Mouse (Mus musculus) ES-E14 (cell line): ENCODE results near the gene Gm9508.

ENCODE experiments used
- MAFK ChIP-seq: IDR thresholded peaks from 2 replicates; pipeline ENCODE4 v1.6.1; 2014; ENCODE audit warnings: mild to moderate bottlenecking, low read depth, low read length, inconsistent platforms; ENCODE audit not compliant: insufficient read depth
- ZC3H11A ChIP-seq: IDR thresholded peaks from 2 replicates; pipeline ENCODE4 v1.6.1; 2012; ENCODE audit warnings: low read depth, mild to moderate bottlenecking, inconsistent platforms, low read length, borderline replicate concordance
- ZNF384 ChIP-seq: IDR thresholded peaks from 2 replicates; pipeline ENCODE4 v1.6.1; 2012; ENCODE audit warnings: low read depth, low read length, inconsistent platforms

GRCm38 (mm10) chr10:77724855-77725254, 27.8 kb upstream of the Gm9508 start:
- TF ChIP-seq ZNF384 (no peak), ZC3H11A (0 out of 2 replicates have a peak, but pooled peaks have one; percentile 0), MAFK (no peak)
